Mouse (Mus musculus) ZHBTc4 (cell line): Measurements from ENCODE around the gene Gtpbp3.

Source experiments
- DNase-seq: peaks from one replicate; pipeline ENCODE4 v3.0.0-alpha.2; 2011; ENCODE audit warnings: low read depth, low spot score

Gene Gtpbp3

GRCm38 (mm10) chr8:71530735-71531467 is 43.0 kb downstream of the Gtpbp3 start:
- DNase-seq, result peak; percentile 88

DNA sequence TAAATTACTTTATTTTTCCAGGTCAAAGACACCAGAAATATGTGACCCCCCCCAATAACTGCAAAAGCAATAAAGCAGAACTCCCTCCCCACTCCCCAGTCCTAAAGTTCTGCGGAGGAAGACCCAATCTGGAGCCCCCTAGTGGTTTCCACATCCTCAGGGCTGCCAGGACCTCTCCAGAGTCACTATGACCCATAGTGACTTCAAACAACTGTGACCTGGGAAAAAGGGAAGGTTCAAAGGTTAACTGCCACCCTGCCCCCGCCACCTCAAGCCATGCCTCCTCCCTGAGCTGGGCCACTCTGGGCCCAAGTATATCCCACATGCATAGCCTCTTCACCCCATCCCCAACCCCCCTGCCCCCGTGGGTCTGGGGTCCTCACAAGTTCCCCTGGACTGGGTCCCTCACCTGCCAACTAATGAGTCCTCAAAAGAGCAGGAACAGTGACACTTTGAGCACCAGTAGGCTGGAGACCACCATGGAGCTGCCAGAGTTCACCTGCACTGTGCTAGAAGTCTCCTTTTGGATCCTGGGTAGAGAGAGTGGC is 46.4 kb downstream of the Gtpbp3 start:
- no peak for DNase-seq

- no peak for DNase-seq
Observed at GRCm38 (mm10) chr8:71535663-71536062, 47.8 kb downstream of the Gtpbp3 start.

DNA sequence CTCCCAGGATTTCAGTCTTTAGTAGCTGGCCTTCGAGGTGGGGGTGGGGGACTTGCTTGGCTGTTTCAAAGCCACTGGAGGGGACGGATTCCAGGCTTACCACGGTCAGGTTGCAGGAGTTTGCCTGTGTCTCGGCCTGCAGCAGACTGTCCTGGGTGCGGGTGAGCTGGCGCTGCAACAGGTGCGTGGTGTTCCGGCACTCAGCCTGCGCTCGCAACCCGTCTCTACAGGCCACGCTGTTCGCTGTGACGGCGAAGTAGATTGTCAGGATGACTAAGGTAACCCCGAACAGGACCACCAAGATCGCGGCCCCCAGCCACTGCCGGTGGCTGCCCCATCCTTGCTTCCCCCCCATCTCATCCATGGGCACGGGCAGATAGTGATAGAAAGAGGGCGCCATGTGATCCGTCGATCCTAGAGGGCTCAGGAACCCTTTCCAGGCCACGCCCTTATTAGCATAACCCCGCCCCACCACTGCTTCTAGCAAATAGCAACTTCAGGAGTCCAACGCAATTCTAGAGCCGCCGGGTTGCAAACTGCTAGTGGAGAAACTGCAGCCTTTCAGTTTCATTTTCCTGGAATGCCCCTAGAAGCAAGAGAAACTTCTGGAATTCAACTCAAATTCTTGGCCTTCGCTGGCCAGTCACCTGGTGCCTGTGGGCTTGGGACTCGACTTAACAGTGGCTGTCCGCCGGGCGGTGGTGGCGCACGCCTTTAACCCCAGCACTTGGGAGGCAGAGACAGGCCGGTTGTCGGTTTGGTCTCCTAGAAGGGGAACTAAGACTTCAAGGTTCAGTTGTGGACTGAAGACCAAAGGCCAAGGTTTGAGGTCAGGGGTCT is 49.3 kb downstream of the Gtpbp3 start, which contains the start of gene Bst2:
Gene Bst2 (minus strand): TSS at position 429 of the 840 bp plus-strand sequence.
- peak; percentile 94 for DNase-seq

GRCm38 (mm10) chr8:71542632-71543343 is 54.9 kb downstream of the Gtpbp3 start, which contains the start of gene Mvb12a:
Gene Mvb12a, plus strand, starts transcription at chr8:71542922.
- DNase-seq, result peak; percentile 100

DNA sequence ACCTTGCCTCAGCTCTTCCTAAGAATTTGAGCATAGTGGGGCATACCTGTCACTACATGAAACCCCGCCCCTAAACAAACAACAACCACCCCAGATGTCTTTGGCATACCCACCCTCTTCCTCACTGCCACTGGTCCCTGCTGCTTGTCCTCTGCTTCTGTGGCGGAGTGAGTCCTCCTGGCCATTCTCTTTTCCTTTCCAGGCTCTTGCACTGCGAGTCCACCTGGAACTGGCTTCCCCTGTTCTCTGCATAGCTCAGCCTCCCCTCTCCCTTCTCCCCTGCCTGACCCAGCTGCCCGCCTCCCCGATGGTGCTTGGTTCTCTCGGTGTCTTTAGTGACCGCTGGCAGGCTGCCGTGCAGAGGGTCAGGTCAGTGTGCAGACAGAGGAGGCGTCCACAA is 55.9 kb downstream of the Gtpbp3 start:
- no peak for DNase-seq

DNA sequence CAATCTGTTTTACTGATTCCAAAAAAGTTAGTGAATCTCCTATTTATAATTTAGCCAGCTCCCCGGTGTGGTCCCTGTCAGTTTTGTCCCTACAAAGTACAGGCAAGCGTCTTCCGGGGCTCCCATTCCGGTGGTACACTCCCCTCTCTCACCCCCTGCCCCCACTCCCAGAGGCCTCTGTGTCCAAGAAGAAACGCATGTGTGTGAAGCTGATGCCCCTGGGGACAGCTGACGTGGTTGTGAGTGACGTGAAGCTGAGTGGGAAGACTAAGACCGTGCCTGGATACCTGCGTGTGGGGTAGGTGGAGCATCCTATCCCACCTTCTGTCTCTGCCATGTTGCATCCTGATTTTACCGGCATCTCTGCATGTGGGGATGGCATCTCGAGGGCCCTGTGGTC is 57.1 kb downstream of the Gtpbp3 start:
- no peak for DNase-seq

DNA sequence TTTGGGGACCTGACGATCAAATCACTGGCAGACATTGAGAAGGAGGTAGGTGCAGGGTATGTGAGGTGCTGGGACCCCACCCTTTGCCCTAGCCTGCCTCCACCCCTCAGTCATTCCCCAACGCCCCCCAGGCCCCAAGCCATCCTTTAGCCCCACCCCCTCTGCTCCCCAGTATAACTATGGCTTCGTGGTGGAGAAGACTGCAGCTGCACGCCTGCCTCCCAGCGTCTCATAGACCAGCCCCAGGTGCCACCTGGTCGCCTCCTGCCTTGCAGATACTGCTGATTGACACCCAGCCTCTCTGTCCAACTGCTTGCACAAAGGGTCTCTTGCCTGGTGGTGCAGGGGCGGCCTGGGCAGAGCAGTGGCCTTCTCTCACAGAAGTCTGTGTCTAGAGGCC is 59.7 kb downstream of the Gtpbp3 start:
- DNase-seq, result no peak
